Mouse (Mus musculus) stomach, postnatal 0 days (tissue): ENCODE data around the gene Mchr1.

Experiments
- CTCF ChIP-seq: IDR thresholded peaks from 2 replicates; pipeline ENCODE4 v1.5.1; 2016; ENCODE audit warnings: antibody characterized with exemption, low read depth, mild to moderate bottlenecking, moderate library complexity
- EP300 ChIP-seq: optimal IDR thresholded peaks from 2 replicates; pipeline ENCODE3; 2016; ENCODE audit warnings: antibody characterized with exemption

GRCm38 (mm10) chr15:81237471-81237870, 2.2 kb downstream of the Mchr1 start:
- TF ChIP-seq CTCF (no peak), EP300 (no peak)
